Mouse (Mus musculus) testis, adult 2 months (tissue): ENCODE measurements around the gene Cracr2b.

Source experiments
- CTCF ChIP-seq: fragments of 200-500 bp; IDR thresholded peaks from 2 replicates; pipeline ENCODE4 v1.5.1; 2012; ENCODE audit warnings: low read depth, mild to moderate bottlenecking, inconsistent platforms, low read length, moderate library complexity; ENCODE audit not compliant: control insufficient read depth, insufficient read depth, insufficient replicate concordance
- POLR2A ChIP-seq: fragments of 200-500 bp; IDR thresholded peaks from 2 replicates; pipeline ENCODE4 v1.6.1; 2012; ENCODE audit warnings: low read depth, mild to moderate bottlenecking, inconsistent platforms, low read length, moderate library complexity; ENCODE audit not compliant: control insufficient read depth

DNA sequence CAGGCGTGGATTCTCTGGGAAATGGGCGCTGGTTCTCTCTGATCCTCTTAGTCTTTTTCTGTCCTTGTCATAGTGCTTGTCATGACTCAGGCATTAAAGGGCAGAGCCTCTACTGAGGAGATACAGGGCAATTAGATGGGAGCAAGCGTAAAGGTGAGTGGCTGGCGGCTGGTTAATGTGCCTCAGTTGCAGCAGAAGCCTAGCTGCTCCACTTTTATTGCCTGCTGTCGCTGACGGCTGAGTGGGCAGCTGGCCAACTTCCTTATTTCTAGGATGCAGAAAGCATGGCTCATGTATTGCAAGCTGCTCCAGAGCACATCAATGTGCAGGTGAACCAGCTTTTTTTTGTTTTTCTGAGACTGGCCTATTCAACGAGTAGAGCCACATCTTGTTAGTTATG, 41.9 kb upstream of the Cracr2b start:
- TF ChIP-seq POLR2A (no peak), CTCF (no peak)
